Mouse (Mus musculus) hindbrain, embryonic 11.5 days (tissue): ENCODE measurements around the gene Rbm15b. TPM values are rescaled to one million over a fixed set of nuclear protein-coding genes. Genes with fewer than 3 reads are reported as not detected.

Experiments used
- ATAC-seq: fragments of 200-750 bp; cut with Nextera tagmentation; 2 replicates; pipeline ENCODE4 v1.8.0; 2017; ENCODE audit warnings: mild to moderate bottlenecking, moderate TSS enrichment, moderate library complexity; ENCODE audit not compliant: low FRiP score
- DNase-seq: peaks from one replicate; pipeline ENCODE4 v3.0.0-alpha.2; 2015; ENCODE audit warnings: low spot score
- H3K27ac ChIP-seq: fragments of 300-500 bp; sonication (generic); 2 replicates; pipeline ENCODE4 v1.5.1; 2014; ENCODE audit warnings: mild to moderate bottlenecking, low read depth, low read length
- H3K27me3 ChIP-seq: fragments of 300-500 bp; sonication (generic); 2 replicates; pipeline ENCODE4 v1.6.1; 2014; ENCODE audit warnings: mild to moderate bottlenecking, low read length, moderate library complexity, mixed read lengths; ENCODE audit not compliant: control insufficient read depth, insufficient read depth
- H3K36me3 ChIP-seq: fragments of 300-500 bp; sonication (generic); 2 replicates; pipeline ENCODE4 v1.6.1; 2014; ENCODE audit warnings: mild to moderate bottlenecking, low read length, moderate library complexity, mixed read lengths; ENCODE audit not compliant: control insufficient read depth, insufficient read depth
- H3K4me1 ChIP-seq: fragments of 300-500 bp; sonication (generic); replicated peaks from 2 replicates; pipeline ENCODE4 v1.6.1; 2014; ENCODE audit warnings: low read length, mixed read lengths; ENCODE audit not compliant: control insufficient read depth, insufficient read depth
- H3K4me2 ChIP-seq: fragments of 300-500 bp; sonication (generic); replicated peaks from 2 replicates; pipeline ENCODE4 v1.6.1; 2014; ENCODE audit warnings: mild to moderate bottlenecking, low read depth, low read length
- H3K4me3 ChIP-seq: fragments of 300-500 bp; sonication (generic); 2 replicates; pipeline ENCODE4 v1.5.1; 2014; ENCODE audit warnings: low read depth, low read length
- H3K9ac ChIP-seq: fragments of 300-500 bp; sonication (generic); 2 replicates; pipeline ENCODE4 v1.6.1; 2014; ENCODE audit warnings: low read depth, low read length
- H3K9me3 ChIP-seq: fragments of 300-500 bp; sonication (generic); 2 replicates; pipeline ENCODE4 v1.6.1; 2016; ENCODE audit warnings: low read length; ENCODE audit not compliant: control insufficient read depth
- WGBS: fragments of 180-500 bp; shearing (Covaris S2); extraction: QIAGEN DNeasy Blood & Tissue Kit; methylation state at CpG from one replicate; pipeline ENCODE4 v1.1.7; 2014; 5-methylcytosine and 5-hydroxymethylcytosine counted together
- polyA plus RNA-seq: library from polyadenylated mRNA; unstranded; fragments of >200 nt; fragmentation: Nextera tagmentation; extraction: Ambion mirVana; gene quantifications from 2 replicates; pipeline ENCODE4 v1.2.1, GENCODE M21; 2014

The Rbm15b gene
- 24.0 and 24.5 TPM in 2 replicates for polyA plus RNA-seq

DNA sequence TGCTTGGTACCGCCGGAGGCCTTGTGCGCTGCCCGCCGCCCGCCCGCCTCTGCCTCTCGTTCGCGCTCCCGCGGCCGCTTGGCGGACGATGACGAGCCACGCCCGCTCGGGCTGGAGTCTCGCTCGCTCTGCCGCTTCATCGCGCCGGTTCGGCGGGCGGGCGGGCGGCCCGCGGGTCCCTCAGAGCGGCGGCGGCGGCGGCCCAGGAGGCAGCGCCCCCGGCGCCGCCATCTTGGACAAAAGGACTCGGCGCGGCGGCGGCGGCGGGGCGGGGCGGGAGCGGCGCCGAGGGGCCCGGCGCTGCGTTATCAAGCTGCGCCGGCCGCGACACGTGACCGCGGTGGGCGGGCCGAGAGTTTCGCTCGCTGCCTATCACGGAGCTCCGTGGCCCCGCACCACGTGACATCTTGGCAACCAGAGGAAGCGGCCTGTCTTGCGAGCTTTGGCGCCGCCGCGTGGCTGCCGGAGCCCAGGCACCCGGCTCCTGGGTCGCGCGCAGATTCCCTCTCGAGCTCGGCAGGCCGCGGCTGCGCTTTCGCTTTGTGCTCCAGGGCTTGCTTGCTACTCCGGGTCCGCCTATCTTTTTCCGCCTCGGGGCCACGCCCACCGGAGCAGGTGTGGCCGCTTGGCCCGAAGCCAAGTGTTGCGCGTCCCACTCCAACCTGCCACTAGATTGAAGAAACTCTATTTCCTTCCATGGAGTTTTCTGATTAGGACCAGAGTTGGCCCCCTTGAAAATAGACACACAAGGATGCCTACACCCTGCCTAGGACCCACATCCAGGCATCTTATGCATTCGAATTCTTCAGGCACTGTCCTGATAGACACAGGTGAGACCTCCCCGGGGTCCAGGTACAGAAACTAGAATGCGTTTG is at the start of gene Rbm15b:
Gene Rbm15b (minus strand): TSS at position 601 of the 875 bp plus-strand sequence.
- DNase-seq (peak; percentile 99), ATAC-seq (peak; percentile 72)
- Histone ChIP-seq H3K9ac (peak within 1 kb of the TSS; percentile 99), H3K4me3 (peak within 1 kb of the TSS; percentile 96), H3K4me1 (peaks cover 21% of the 10 kb centered on the region), H3K27ac (peak within 1 kb of the TSS; percentile 91), H3K4me2 (peak within 1 kb of the TSS; percentile 98), H3K27me3 (no peaks in the 10 kb centered on the region), H3K36me3 (peaks cover 3% of the 10 kb centered on the region; the same call in 1 of the 2 replicates), H3K9me3 (no peaks in the 10 kb centered on the region)
- 4% methylated on average over 60 of the region's 101 CpGs for WGBS

- no peak overlapping the region for H3K4me2 ChIP-seq
- H3K4me1 ChIP-seq = no peaks in the 10 kb centered on the region
- H3K27me3 ChIP-seq = no peaks in the 10 kb centered on the region
- ATAC-seq = no peak
- H3K27ac ChIP-seq = no peak overlapping the region
- no peak for DNase-seq
- H3K9me3 ChIP-seq = no peaks in the 10 kb centered on the region
- H3K36me3 ChIP-seq = no peaks in the 10 kb centered on the region
- H3K4me3 ChIP-seq = no peak overlapping the region
- no peak overlapping the region for H3K9ac ChIP-seq
- WGBS = 95% methylated on average over 1 of the region's 1 CpGs
These were observed 47.8 kb upstream of the Rbm15b start for GRCm38 (mm10) chr9:106934998-106935397.

- DNase-seq = no peak
- H3K9ac ChIP-seq = no peak overlapping the region
- 83% methylated on average over 6 of the region's 6 CpGs for WGBS
- H3K27me3 ChIP-seq = no peaks in the 10 kb centered on the region
- H3K36me3 ChIP-seq = no peaks in the 10 kb centered on the region
- no peak overlapping the region for H3K4me3 ChIP-seq
- no peak overlapping the region for H3K4me2 ChIP-seq
- H3K4me1 ChIP-seq = no peaks in the 10 kb centered on the region
- H3K27ac ChIP-seq = no peak overlapping the region
- no peak for ATAC-seq
- no peaks in the 10 kb centered on the region for H3K9me3 ChIP-seq
These were observed 27.6 kb upstream of the Rbm15b start for GRCm38 (mm10) chr9:106914878-106915277.

- no peaks in the 10 kb centered on the region for H3K4me1 ChIP-seq
- no peak overlapping the region for H3K9ac ChIP-seq
- 32% methylated on average over 1 of the region's 1 CpGs for WGBS
- ATAC-seq (no peak), DNase-seq (no peak)
- no peaks in the 10 kb centered on the region for H3K27me3 ChIP-seq
- H3K27ac ChIP-seq = no peak overlapping the region
- H3K36me3 ChIP-seq = no peaks in the 10 kb centered on the region
- no peak overlapping the region for H3K4me3 ChIP-seq
- no peaks in the 10 kb centered on the region for H3K9me3 ChIP-seq
- H3K4me2 ChIP-seq = no peak overlapping the region
These were observed 26.5 kb upstream of the Rbm15b start for GRCm38 (mm10) chr9:106913759-106914158.

- Histone ChIP-seq H3K36me3 (no peaks in the 10 kb centered on the region), H3K9me3 (no peaks in the 10 kb centered on the region), H3K9ac (no peak overlapping the region), H3K4me3 (no peak overlapping the region), H3K4me1 (no peaks in the 10 kb centered on the region), H3K27ac (no peak overlapping the region), H3K4me2 (no peak overlapping the region), H3K27me3 (no peaks in the 10 kb centered on the region)
- DNase-seq (no peak), ATAC-seq (no peak)
- 100% methylated on average over 1 of the region's 1 CpGs for WGBS
These were observed 24.4 kb upstream of the Rbm15b start for GRCm38 (mm10) chr9:106911624-106912023.

GRCm38 (mm10) chr9:106908715-106909114 is 21.5 kb upstream of the Rbm15b start:
- no peak overlapping the region for H3K4me3 ChIP-seq
- DNase-seq (no peak), ATAC-seq (no peak)
- H3K36me3 ChIP-seq = no peaks in the 10 kb centered on the region
- no peaks in the 10 kb centered on the region for H3K9me3 ChIP-seq
- H3K27me3 ChIP-seq = no peaks in the 10 kb centered on the region
- H3K4me2 ChIP-seq = no peak overlapping the region
- no peak overlapping the region for H3K27ac ChIP-seq
- H3K4me1 ChIP-seq = no peaks in the 10 kb centered on the region
- no peak overlapping the region for H3K9ac ChIP-seq
- WGBS = 58% methylated on average over 5 of the region's 5 CpGs

DNA sequence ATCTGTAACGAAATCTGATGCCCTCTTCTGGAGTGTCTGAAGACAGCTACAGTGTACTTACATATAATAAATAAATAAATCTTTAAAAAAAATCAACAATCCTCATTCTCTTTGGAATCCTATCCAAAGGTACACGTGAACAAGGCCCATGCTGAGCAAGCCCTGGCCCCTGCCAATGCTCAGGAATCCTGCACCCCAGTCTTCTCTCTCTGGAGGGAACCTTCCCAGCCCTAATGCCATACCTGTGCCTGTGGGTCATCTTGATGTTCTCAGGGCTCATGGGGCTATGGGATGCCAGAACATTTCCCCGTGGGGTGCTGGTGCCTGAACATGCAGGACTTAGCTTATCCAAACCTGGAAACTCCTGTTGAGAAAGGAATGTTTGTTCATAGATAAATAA is 20.9 kb upstream of the Rbm15b start:
- no peak overlapping the region for H3K4me2 ChIP-seq
- no peak overlapping the region for H3K9ac ChIP-seq
- H3K4me1 ChIP-seq = no peaks in the 10 kb centered on the region
- H3K36me3 ChIP-seq = no peaks in the 10 kb centered on the region
- DNase-seq = no peak
- H3K27ac ChIP-seq = no peak overlapping the region
- H3K27me3 ChIP-seq = no peaks in the 10 kb centered on the region
- no peaks in the 10 kb centered on the region for H3K9me3 ChIP-seq
- H3K4me3 ChIP-seq = no peak overlapping the region
- no peak for ATAC-seq
- WGBS = 84% methylated on average over 3 of the region's 3 CpGs

DNA sequence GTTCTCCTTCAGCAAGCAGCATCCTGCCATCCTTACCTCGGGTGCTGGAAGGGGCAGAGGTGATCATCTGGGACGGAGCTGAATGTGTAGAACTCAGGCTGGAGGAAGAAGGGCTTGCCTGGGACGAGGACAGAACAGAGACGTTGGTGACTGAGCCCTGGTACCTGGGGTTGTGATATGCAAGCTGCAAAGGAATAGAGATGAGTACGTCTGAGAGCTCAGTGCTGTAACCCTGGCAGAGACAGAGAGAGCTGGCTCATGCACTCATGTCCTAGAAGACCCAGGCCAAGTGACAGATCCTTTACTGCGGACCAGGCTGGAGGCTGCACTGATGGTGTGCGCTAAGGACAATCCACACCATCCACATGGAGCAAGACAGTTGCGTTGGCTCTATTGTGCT is 19.4 kb upstream of the Rbm15b start:
- no peaks in the 10 kb centered on the region for H3K4me1 ChIP-seq
- no peak overlapping the region for H3K9ac ChIP-seq
- H3K27me3 ChIP-seq = no peaks in the 10 kb centered on the region
- no peak overlapping the region for H3K4me3 ChIP-seq
- no peak overlapping the region for H3K27ac ChIP-seq
- ATAC-seq (no peak), DNase-seq (no peak)
- WGBS = 87% methylated on average over 8 of the region's 8 CpGs
- H3K9me3 ChIP-seq = no peaks in the 10 kb centered on the region
- H3K36me3 ChIP-seq = no peaks in the 10 kb centered on the region
- H3K4me2 ChIP-seq = no peak overlapping the region

DNA sequence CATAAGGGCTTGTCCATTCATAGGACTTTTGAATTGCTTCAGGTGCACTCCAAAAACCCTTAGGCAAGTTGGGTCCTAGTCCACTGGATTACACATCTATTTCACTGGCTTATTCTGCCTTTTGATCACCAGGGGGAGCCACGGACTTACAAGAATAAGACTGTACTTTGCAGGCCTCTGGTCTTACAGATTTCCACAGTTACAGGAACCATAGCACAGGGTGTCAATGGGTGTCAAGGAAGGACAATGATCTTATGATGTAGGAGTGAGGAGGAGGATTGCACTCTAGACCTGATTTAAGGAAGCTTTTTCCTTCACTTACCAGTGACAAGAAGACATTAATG is 16.5 kb upstream of the Rbm15b start:
- DNase-seq (peak; percentile 68), ATAC-seq (no peak)
- Histone ChIP-seq H3K9ac (no peak overlapping the region), H3K4me2 (no peak overlapping the region), H3K4me1 (no peaks in the 10 kb centered on the region), H3K27ac (no peak overlapping the region), H3K9me3 (no peaks in the 10 kb centered on the region), H3K4me3 (no peak overlapping the region), H3K27me3 (no peaks in the 10 kb centered on the region), H3K36me3 (no peaks in the 10 kb centered on the region)
- WGBS = 17% methylated on average over 1 of the region's 1 CpGs
